Mouse (Mus musculus) liver, adult 2 months (tissue): ENCODE data around the gene S1pr1.

Experiments
- CTCF ChIP-seq: fragments of 200-500 bp; IDR thresholded peaks from 2 replicates; pipeline ENCODE4 v1.5.1; 2011; ENCODE audit warnings: low read depth, low read length, control low read depth
- POLR2A ChIP-seq: fragments of 200-500 bp; IDR thresholded peaks from 2 replicates; pipeline ENCODE4 v1.6.1; 2011; ENCODE audit warnings: low read length, control low read depth; ENCODE audit not compliant: insufficient read depth; ENCODE audit errors: extremely low read depth

DNA sequence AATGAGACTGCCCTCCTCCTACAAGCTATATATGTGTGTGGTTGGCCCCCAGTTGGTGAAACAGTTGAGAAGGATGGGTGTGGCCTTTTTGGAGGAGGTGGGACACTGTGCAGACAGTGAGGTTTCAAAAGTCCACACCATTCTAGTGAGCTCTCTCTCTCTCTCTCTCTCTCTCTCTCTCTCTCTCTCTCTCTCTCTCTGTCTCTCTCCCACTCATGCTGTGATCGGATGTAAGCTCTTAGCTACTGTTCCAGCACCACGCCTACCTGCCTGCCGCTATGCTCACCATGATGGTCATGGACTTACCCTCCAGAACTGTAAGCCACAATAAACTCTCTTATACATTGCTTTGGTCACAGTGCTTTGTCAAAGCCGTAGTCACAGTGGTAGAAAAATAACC is 44.8 kb upstream of the S1pr1 start:
- TF ChIP-seq POLR2A (no peak), CTCF (no peak)
